Mouse (Mus musculus): ENCODE data around the gene Ttc25.
"Not testable (repeated sequence)": the region's sequence is repeated elsewhere in the genome, so short reads cannot be mapped to it uniquely, and the experiment has no call there.

The Ttc25 gene

GRCm38 (mm10) chr11:100528375-100529165 is 16.8 kb upstream of the Ttc25 start:
- no peak for DNase-seq (ENCODE audit: low read depth, low spot score)

- DNase-seq (ENCODE audit: low read depth, low spot score): no peak
Observed at GRCm38 (mm10) chr11:100533871-100534270, 11.5 kb upstream of the Ttc25 start.

GRCm38 (mm10) chr11:100534411-100534810 is 11.0 kb upstream of the Ttc25 start:
- DNase-seq (ENCODE audit: low read depth, low spot score): not testable (repeated sequence)

GRCm38 (mm10) chr11:100534821-100535220 is 10.6 kb upstream of the Ttc25 start:
- DNase-seq (ENCODE audit: low read depth, low spot score): not testable (repeated sequence)

- no peak for DNase-seq (ENCODE audit: low read depth, low spot score)
Observed at GRCm38 (mm10) chr11:100535996-100536395, 9.4 kb upstream of the Ttc25 start.

- no peak for DNase-seq (ENCODE audit: low read depth, low spot score)
Observed at GRCm38 (mm10) chr11:100536466-100536865, 8.9 kb upstream of the Ttc25 start.

GRCm38 (mm10) chr11:100540966-100541365 is 4.4 kb upstream of the Ttc25 start:
- DNase-seq (ENCODE audit: low read depth, low spot score): no peak

- DNase-seq (ENCODE audit: low read depth, low spot score): no peak
Observed at GRCm38 (mm10) chr11:100541577-100541976, 3.8 kb upstream of the Ttc25 start.

GRCm38 (mm10) chr11:100545746-100546085 is 309 bp downstream of the Ttc25 start:
- no peak for DNase-seq (ENCODE audit: low read depth, low spot score)

GRCm38 (mm10) chr11:100546955-100547354 is 1.5 kb downstream of the Ttc25 start:
- no peak for DNase-seq (ENCODE audit: low read depth, low spot score)

GRCm38 (mm10) chr11:100548141-100548540 is 2.7 kb downstream of the Ttc25 start:
- DNase-seq (ENCODE audit: low read depth, low spot score): no peak

GRCm38 (mm10) chr11:100549466-100549865 is 4.1 kb downstream of the Ttc25 start:
- no peak for DNase-seq (ENCODE audit: low read depth, low spot score)

- DNase-seq (ENCODE audit: low read depth, low spot score): no peak
Observed at GRCm38 (mm10) chr11:100550101-100550500, 4.7 kb downstream of the Ttc25 start.

- DNase-seq (ENCODE audit: low read depth, low spot score): no peak
Observed at GRCm38 (mm10) chr11:100552842-100553241, 7.4 kb downstream of the Ttc25 start.

GRCm38 (mm10) chr11:100555583-100555982 is 10.2 kb downstream of the Ttc25 start:
- peak; percentile 51 for DNase-seq (ENCODE audit: low read depth, low spot score)

GRCm38 (mm10) chr11:100557563-100557962 is 12.2 kb downstream of the Ttc25 start:
- DNase-seq (ENCODE audit: low read depth, low spot score): no peak

GRCm38 (mm10) chr11:100559476-100559875 is 14.1 kb downstream of the Ttc25 start:
- DNase-seq (ENCODE audit: low read depth, low spot score): no peak

- no peak for DNase-seq (ENCODE audit: low read depth, low spot score)
Observed at GRCm38 (mm10) chr11:100561748-100562147, 16.3 kb downstream of the Ttc25 start.

- DNase-seq (ENCODE audit: low read depth, low spot score): no peak
Observed at GRCm38 (mm10) chr11:100564297-100564696, 18.9 kb downstream of the Ttc25 start.

- DNase-seq (ENCODE audit: low read depth, low spot score): no peak
Observed at GRCm38 (mm10) chr11:100564703-100565102, 19.3 kb downstream of the Ttc25 start.

- no peak for DNase-seq (ENCODE audit: low read depth, low spot score)
Observed at GRCm38 (mm10) chr11:100567229-100567628, 21.8 kb downstream of the Ttc25 start.

GRCm38 (mm10) chr11:100567815-100568245 is 22.4 kb downstream of the Ttc25 start:
- no peak for DNase-seq (ENCODE audit: low read depth, low spot score)

- DNase-seq (ENCODE audit: low read depth, low spot score): no peak
Observed at GRCm38 (mm10) chr11:100568692-100569091, 23.3 kb downstream of the Ttc25 start.

GRCm38 (mm10) chr11:100569789-100570188 is 24.4 kb downstream of the Ttc25 start:
- no peak for DNase-seq (ENCODE audit: low read depth, low spot score)
